Mouse (Mus musculus): ENCODE results near the gene Tac2.
A peak's percentile ranks its signal among the peaks of the same experiment; 100 is the strongest.

Gene Tac2

DNA sequence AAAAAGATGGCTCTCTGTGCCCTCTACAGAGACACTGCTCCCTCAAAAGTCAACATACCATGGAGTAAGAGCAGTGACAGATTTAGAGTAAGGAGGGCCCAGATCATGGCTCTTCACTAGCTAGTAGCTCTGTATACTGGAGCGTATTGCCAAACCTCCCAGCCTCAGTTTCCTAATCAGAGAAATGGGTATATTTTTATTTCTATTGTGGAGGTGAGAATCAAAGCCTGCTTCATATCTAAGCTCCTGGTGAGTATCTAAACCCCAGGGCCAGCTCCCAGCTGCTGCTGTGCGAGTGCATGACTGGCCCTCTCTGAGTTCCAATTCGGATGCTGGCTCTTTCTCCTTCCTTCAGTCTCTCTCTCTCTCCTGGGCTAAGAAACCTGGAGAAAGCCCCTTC is at the start of gene Tac2:
Tac2 (plus strand) TSS at position 301 of the 400 bp plus-strand sequence.
- no peak for DNase-seq (ENCODE audit: low read depth, low spot score)

DNA sequence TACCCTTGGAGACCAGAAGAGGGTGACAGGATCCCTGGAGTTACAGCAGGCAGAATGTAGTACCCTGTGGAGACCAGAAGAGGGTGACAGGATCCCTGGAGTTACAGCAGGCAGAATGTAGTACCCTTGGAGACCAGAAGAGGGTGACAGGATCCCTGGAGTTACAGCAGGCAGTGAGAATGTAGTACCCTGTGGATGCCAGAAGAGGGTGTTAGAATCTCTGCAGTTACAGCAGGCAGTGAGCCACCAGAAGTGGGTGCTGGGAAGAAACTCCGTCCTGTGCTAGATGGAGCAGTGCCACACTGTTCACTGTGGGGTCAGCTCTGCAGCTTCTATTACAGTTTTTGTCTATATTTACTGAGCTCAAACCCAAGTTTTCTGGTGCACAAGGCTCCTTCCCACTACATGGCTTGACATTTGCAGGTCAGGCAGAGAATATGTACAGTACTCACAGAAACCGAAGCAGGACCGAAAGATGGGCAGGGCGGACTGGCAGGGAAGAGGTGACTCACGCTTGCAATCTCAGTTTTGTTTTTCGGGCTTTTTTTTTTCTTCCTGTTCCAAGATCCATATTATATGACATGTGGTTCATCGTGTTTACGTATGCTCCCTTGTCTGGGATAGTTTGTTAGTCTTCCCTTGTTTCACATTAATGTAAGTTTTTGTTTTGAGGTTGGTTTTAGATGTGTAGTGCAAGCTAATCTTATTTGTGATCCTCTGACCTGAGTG is 49.3 kb upstream of the Tac2 start:
- DNase-seq (ENCODE audit: low read depth, low spot score): no peak

DNA sequence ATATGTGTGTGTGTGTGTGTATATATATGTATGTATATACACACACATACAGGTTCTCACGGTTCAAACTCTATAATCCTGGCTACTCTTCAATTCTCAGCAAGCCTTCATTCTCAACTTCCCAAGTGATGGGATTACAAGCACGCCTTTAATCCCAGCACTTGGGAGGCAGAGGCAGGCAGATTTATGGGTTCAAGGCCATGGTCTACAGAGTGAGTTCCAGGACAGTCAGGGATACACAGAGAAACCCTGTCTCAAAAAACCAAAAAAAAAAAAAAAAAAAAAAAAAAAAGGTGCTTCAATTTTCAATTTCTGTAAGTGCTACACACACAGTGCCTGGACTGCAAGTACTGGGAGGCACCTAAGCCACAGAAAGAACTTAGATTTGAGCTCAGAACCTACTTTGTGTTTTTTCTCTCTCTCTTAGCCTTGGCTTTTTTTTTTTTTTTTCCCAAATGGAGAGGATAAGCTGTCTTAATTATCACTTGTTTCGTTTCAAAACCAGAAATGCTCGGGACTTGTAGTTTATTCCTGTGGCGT is 48.3 kb upstream of the Tac2 start:
- DNase-seq (ENCODE audit: low read depth, low spot score): no peak

DNA sequence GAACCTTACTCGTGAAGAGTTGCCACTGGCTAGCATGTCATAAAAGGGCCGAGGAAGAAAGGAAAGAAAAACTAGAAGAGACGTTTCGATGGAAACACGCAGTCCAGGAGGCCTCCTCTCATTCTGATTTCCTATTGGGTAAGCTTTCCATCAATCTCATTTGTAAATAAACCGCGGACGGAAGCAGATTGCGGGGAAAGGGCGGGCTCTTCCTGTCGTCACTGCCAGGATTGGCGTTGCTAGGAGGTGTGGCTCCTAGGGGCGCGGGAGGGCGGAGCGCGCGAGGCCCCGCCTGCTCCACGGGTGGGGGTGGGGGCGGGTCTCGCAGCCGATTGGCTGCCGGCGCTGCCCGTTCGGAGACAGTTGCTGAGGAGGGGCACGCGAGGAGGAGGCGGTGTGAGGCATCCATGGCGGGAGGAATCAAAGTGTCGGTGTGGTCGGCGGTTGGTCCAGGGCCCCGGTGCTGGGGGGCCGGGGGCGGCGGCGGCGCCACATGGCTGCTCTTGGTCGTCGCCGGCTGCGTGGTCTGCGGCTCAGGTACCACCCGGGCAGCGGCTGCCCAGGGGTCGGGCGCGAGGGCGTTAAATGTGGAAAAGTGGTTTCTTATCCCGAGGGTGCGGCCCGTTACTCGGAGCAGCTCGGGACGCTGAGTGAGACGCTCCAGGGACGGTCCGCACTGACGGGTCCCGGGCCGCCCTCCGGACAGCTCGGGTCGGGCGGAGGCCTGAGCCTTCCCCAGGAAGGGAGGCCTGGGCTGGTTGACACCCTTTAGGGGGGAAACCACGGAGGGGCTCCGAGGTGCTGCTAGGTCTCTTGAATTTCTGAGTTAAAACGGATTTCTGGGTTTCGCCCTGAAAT is 47.4 kb upstream of the Tac2 start:
- peak; percentile 92 for DNase-seq (ENCODE audit: low read depth, low spot score)

DNA sequence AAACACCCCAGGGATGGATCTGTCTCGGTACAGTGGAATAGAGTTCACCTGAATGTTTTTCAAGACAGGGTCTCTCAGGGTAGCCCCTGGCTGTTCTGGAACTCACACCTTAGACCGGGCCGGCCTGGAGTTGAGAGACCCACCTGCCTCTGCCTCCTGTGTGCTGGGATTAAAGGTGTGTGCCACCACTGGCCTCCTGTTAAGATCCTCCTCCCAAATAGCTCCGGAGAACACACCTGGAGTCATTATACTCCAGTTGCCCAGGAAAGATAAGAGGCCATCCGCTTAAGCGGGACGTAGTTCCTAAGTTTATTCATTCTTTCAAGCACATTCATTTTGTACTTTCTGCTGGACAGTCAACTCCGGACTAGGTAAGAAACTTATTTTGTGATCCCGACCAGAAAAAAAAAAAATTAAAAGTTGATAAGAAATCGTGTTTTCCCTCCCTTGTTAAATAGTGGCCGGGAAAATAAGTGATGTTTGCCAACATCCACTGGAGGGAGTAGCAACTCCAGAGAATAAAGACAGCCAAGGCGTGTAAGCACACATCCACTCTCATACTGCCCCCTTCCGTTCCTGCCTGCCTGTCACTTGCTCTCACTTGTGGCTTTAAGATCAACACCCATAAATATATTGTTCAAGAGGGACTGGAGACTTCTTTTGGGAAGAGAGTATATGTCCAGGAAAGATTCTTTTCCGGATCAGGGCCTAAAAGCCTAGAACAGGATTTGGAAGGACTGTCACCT is 46.5 kb upstream of the Tac2 start:
- no peak for DNase-seq (ENCODE audit: low read depth, low spot score)

DNA sequence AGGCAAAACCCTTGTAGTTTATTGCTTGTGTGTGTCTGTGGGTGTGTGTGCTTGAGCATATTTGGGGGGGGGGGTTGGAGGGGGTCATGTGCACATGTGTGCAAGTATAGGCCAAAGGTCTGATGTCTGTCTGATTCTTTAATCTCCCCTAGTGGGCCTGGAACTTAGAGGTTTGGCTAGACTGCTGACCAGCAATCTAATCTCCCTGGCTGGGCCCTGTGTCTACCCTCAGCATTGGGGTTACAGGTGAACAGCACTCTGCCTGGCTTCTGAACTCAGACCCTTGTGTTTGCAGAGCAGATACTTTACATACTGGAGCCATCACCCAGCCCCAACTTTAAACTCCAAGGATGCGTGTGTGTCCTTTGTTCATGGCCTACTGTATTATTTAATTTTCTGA is 45.1 kb upstream of the Tac2 start:
- no peak for DNase-seq (ENCODE audit: low read depth, low spot score)

DNA sequence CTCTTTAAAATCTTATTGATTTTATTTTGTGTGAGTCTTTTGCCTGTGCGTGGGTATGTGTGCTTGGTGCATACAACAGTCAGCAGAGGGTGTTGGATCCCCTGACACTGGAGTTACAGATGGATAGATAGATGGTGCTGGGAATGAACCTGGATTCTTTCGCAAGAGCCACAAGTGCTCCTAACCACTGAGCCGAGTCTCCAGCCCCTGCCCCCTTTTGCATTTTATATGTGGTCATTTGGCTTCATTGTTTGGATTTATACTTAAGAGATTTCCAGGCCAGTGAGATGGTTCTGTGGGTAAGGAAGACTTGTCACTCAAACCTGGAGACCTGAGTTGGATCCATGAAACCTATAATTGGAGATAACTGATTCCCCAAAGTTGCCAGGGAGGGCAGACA is 44.4 kb upstream of the Tac2 start:
- no peak for DNase-seq (ENCODE audit: low read depth, low spot score)

DNA sequence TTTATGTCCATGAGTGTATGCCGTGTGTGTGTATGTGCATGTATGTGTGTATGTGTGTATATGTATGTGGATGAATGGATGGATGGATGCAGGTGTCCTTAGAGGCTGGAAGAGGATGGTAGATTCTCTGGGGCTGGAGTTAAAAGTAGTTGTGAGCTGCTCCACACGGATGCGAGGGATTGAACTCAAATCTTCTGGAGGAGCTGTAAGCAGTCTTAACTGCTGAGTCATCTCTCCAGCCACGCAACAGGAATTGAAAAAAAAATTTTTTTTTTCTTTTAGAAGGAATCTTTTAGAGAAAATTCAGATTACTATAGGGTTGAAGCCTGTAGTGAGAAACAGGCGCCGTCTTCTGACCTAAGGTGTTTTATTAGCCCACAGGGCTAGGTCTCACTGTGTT is 41.4 kb upstream of the Tac2 start:
- no peak for DNase-seq (ENCODE audit: low read depth, low spot score)

DNA sequence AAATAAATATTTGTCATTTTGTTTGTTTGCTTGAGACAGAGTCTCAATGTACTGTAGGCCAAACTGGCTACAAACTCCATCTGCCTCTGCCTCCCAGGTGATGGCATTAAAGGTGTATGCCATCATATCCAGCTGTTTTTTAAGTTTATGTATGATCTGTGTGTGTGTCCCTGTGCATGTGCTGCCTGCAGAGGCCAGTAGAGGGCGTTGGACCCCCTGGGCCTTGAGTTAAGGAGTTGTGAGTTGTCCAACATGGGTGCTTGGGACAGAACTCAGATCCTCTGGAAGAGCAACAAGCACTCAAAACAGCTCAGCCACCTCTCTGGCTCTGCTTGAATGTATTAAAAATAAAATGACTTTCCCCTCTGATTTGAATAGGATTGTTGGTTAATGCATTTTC is 33.2 kb upstream of the Tac2 start:
- DNase-seq (ENCODE audit: low read depth, low spot score): no peak

DNA sequence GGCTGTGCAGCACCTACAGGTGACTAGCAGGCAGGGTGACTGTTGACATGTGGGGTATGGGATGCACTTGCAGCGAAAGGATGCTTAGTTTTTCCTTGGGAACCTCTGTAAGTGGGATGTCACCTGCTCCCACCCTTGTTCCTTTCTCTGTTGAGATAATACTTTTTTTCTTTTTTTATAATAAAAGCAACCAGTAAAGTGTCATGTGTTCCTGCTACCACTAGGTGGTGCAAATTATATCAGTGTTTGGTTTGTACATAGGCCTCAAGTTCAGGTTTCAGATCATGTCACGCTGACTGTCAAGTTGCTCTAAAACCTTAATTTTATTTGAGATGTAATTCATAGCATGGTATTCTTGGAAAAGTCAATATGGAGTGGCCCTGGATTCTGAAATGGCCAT is 29.6 kb upstream of the Tac2 start:
- DNase-seq (ENCODE audit: low read depth, low spot score): no peak

DNA sequence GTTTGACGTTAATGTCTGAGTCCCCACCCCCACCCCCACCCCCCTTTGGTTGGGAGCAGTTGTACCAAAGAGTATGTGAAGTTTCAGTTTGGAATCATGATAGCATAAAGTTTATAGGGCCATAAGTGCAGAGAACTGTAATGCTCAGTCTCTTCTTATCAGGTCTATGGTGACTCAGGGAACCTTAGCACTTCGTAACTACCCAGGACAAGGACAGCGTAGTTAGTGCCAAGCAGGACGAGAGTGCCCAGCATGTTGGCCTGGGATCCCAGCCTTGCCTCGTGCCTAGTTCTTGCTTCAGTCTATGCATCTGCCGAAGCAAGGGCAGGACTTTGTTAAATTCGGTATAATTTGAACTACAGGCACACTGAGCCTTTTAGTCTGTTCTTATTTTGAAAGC is 28.5 kb upstream of the Tac2 start:
- no peak for DNase-seq (ENCODE audit: low read depth, low spot score)

DNA sequence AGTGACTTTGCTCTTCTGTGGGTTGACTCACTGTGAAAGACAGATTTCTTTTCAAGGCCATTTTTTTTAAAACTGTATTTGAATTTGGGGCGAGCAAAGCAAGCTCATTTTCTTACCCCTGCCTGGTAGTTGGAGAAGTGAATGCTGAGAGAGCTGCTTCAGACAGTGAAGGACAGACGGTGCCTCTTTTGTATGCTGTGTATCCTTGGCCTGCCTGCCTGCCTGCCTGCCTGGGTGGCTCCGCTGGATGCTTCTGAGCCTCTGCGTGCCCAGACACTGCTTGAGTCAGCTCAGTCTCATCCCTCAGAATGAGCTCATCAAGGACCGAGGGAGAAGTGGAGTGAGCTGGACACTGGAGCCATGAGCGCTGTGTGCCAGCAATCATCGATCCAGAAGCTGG is 25.3 kb upstream of the Tac2 start:
- no peak for DNase-seq (ENCODE audit: low read depth, low spot score)

DNA sequence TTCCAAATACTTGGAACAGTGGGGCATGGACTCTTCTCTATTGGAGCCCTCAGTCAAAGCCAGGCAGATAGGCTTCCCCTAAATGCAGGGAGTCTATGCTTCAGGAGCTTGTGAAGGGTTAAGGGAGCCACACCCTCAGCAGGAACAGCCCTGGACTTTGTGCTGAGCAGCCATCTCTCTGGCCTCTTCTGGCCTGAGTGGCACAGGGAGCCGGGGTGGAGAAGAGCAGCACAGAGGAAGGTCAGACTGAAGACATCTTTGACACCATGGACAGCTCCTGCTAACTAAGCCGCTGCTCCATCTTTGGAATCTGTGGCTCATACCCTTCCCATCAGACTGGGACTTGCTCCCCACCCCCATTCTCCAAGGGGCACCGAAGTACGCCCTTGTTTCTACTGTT is 21.0 kb upstream of the Tac2 start:
- peak; percentile 18 for DNase-seq (ENCODE audit: low read depth, low spot score)

DNA sequence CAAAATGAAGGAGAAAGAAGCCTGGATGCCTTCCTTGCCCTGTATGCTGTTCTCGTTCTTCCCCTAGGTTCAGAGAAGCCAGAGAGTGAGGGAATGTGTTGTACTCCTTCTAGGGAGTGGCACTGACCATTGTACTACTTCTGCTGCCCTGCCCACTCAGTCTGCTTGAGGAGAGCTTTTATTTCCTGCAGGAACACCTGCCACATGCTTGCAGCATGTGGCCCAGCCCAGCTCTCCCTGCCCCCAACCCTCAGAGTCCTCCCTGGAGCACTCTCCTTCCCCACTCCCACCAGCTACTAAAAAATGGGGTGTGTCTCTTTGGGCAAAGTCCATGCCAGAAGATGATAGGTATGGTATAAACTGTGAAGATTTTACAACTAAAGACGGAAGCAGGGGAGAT is 20.0 kb upstream of the Tac2 start:
- no peak for DNase-seq (ENCODE audit: low read depth, low spot score)

DNA sequence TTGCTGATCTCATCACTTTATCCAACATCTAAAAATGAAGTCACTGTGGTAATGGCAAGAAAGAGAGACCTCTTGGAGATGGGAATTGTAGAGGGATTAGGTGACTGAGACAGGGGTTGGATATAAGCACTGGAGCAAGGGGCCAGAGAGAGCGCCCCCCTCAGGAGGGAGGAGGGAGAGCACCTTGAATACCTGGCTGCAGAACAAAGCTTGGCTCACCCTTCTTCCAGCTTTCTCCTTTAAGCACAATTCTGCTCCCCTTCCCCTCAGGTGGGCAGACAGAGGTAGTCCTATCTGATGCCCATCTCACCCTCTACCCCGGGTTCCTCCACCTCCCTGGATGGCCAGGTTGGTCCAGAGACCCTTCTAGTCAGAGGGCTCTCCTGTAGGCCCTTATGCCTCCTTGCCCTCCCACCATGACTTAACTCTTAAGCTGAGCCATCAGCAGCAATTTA is 19.5 kb upstream of the Tac2 start, which contains the start of gene Myo1a:
Myo1a (plus strand) TSS at position 405 of the 455 bp plus-strand sequence.
- no peak for DNase-seq (ENCODE audit: low read depth, low spot score)

DNA sequence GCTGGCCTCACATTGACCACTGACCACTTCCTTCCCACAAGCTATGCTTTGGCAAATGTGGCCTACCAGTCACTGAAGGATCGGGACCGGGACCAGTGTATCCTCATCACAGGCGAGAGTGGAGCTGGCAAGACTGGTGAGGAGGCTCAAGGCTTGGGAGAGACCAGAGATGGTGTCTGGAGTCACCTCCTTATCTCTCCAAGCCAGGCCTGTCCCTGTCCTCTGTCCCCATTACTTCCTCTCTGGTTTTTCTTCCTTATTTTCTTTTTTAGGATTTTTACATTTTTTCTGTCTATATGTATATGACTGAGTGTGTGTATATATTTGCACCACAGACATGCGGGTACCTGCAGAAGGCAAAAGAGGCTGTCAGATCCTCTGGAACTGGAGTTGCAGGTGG is 18.5 kb upstream of the Tac2 start:
- no peak for DNase-seq (ENCODE audit: low read depth, low spot score)

DNA sequence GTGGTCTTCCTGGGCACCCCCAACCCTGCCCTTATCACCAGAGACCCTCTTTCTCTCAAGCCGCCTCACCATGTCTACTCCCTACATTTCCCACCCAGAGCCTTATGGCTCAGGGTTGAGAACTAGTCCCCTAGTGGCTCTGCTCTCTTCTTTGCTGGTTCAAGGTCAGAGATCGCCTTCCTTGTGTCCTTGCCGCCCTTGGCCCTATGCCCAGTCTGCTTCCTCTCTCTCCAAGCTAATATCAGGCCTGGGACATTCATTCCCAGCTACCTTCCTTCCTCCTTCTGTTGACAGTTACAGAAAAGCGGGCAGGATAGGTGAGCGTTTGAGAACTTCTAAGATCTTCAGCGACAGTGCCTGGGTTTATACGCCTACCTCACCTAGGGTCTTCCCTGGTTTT is 16.6 kb upstream of the Tac2 start:
- no peak for DNase-seq (ENCODE audit: low read depth, low spot score)

DNA sequence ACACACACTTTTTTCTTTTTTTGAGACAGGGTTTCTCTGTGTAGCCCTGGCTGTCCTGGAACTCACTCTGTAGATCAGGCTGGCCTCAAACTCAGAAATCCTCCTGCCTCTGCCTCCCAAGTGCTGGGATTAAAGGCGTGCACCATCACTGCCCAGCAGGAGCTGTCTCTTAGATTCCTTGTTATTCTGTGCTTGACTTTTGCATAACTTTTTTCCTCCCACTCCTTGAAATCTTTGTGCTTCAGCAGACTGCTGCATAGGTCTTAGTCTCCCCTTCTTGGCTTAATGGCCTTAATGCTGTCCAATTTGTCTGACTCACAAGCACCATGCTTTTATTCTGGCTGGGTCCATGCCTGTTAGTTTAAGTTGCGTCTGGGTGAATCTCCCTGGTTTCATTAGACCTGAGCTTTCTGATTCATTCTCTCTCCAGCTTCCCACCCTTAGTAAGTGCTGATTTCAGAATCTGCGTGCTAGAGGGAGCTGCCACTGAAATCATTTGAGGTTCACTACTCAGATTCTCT is 15.4 kb upstream of the Tac2 start:
- DNase-seq (ENCODE audit: low read depth, low spot score): no peak

DNA sequence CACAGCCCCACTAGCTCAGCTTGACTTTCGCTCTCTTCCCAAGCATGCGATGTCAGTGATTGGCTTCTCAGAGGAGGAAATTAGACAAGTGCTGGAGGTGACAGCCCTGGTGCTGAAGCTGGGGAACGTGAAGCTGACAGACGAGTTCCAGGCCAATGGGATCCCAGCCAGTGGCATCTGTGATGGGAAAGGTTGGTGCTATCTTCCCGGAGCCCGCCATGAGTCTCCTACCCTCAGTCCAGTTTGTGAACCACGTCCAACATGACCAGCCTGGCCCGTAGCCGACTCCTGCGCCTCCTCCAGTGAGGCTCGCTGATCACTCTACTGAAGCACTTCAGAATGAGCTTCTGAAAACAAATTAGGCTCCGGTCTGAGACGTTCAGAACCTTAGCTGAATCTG is 13.9 kb upstream of the Tac2 start:
- DNase-seq (ENCODE audit: low read depth, low spot score): no peak

DNA sequence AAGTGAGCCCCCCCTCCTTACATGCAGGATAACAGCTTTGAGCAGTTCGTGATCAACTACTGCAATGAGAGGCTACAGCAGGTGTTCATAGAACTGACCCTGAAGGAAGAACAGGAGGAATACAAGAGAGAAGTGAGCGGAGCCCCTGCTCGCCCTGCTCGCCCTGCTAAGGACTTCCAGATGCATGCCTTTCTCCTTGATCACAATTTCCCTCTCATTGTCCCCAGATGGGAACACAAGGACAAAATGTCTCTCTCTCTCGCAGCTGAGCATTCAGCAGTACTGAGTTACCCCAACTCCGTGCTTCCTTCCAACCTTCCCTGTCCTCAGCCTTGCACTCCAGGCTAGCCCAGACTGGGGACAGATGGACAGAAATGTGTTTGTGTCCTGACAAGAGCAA is 11.5 kb upstream of the Tac2 start:
- DNase-seq (ENCODE audit: low read depth, low spot score): no peak

DNA sequence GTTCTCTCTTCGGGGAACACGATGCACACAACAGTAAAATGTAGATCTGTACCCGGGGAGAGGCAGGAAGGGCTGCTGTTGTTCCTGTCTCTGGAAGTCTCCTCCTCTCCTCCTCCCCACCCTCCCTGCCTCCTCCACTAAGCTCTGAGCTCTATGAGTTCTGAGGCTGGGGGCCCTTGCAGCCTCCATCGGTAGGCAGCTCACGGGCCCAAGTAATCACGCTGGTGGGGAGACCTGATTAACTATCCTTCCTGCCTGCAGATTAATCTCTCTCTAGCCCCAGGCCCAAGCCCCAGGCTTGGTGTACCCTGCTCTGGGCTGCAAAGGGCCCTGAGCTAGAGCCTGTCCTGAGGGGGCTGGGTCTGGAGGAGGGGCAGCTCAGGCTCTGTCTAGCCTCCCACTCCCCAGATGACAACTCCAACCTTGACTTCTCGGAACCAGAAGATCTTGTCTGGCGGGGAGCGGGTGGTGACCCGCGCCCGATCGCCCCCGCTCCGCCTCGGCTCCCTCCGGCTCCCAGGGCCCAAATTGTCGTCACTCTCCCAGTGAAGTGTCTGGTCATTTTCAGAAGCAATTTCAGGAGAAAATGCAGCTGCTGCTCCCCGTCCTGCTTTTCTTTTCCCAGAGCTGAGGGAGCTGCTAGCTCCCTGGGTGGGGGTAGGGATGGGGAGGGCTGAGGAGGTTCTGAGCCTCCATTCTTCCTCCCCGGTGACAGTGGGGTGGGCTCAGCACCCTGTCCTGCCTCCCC is 2.4 kb upstream of the Tac2 start:
- no peak for DNase-seq (ENCODE audit: low read depth, low spot score)

All from WW6 (cell line).